Mouse (Mus musculus) bone marrow macrophage, adult 2 months (primary cell): ENCODE measurements around the gene Slc35e3.

Experiments used
- CTCF ChIP-seq: IDR thresholded peaks from 2 replicates; pipeline ENCODE4 v1.5.1; 2012; ENCODE audit warnings: low read depth, mild to moderate bottlenecking, low read length, moderate library complexity
- POLR2A ChIP-seq: IDR thresholded peaks from 2 replicates; pipeline ENCODE4 v1.6.1; 2012; ENCODE audit warnings: mild to moderate bottlenecking, low read depth, low read length, borderline replicate concordance

DNA sequence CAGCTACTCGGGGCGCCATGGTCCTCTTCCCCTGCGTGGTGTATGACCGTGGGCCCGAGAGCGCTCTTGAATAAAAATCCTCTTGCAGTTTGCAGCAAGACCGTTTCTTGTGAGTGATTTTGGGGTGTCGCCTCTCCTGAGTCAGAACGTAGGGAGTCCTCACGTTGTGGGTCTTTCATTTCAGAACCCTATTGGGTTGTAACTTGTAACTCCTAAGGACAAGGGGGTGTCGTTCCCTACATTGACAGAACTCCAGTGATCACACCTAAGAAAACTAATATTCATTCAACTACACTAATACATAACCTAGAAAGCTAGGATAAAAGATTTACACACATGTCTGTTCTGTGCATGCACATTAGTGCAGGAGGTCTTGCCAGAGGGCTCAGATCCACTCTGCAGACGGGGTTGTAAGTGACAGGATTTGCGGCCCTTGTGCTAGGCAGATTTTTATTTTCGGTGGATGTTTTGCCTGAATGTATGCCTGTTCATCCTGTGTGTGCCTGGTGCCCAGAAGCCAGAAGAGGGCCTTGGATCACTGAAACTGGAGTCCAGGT, 3.7 kb upstream of the Slc35e3 start:
- no peak for TF ChIP-seq POLR2A
- no peak for TF ChIP-seq CTCF
